In genomic region chr14:26637025-26637850, GRCm38 (mm10) we compare ENCODE assay signal across 8 mouse cellular contexts. TPM values are rescaled to one million over a fixed set of nuclear protein-coding genes. Genes with fewer than 3 reads are reported as not detected.
DNase-seq lines count a peak whose midpoint lies in the region; ATAC-seq and TF ChIP-seq lines count a peak whose summit lies in the region.

No protein-coding gene starts in this region.

- H3K9ac ChIP-seq in forebrain, postnatal 0 days = peak overlapping the region; percentile 93
- peak overlapping the region; percentile 94 for H3K9ac ChIP-seq in hindbrain, embryonic 12.5 days
- peak overlapping the region; percentile 61 for H3K9ac ChIP-seq in midbrain, embryonic 12.5 days (replicated peaks)

- peak overlapping the region; percentile 67 for H3K4me3 ChIP-seq in brown adipose tissue, adult 24 weeks (ENCODE audit: insufficient read depth, low read depth, low read length)
- peak overlapping the region; percentile 87 for H3K4me3 ChIP-seq in forebrain, postnatal 0 days (ENCODE audit: low read depth, low read length)
- peak overlapping the region; percentile 87 for H3K4me3 ChIP-seq in hindbrain, embryonic 12.5 days
- H3K4me3 ChIP-seq in midbrain, embryonic 12.5 days = peak overlapping the region; percentile 94

- H3K27me3 ChIP-seq in forebrain, postnatal 0 days (ENCODE audit: insufficient read depth, low read length) = no peaks in the 10 kb centered on the region
- no peaks in the 10 kb centered on the region for H3K27me3 ChIP-seq in hindbrain, embryonic 12.5 days
- no peaks in the 10 kb centered on the region for H3K27me3 ChIP-seq in midbrain, embryonic 12.5 days

- DNase-seq in ovary, postnatal 14 days (ENCODE audit: low spot score) = peak; percentile 26
- DNase-seq in ovary, postnatal 36 days (ENCODE audit: low spot score) = no peak
- no peak for DNase-seq in forebrain, postnatal 0 days
- peak; percentile 15 to 42 for DNase-seq in layer of hippocampus, postnatal 14 days (ENCODE audit: low spot score in 2 of 2)
- no peak for DNase-seq in T-cell, adult 2 months (ENCODE audit: low spot score)

- WGBS in forebrain, postnatal 0 days = 29% methylated on average over 17 of the region's 17 CpGs
- WGBS in hindbrain, embryonic 12.5 days = 32% methylated on average over 17 of the region's 17 CpGs
- WGBS in midbrain, embryonic 12.5 days = 33% methylated on average over 17 of the region's 17 CpGs

- TF ChIP-seq CTCF in forebrain, postnatal 0 days (IDR thresholded peaks at IDR 0.05; ENCODE audit: low read depth) = no peak

- peak; percentile 20 for ATAC-seq in forebrain, postnatal 0 days
- ATAC-seq in hindbrain, embryonic 12.5 days (ENCODE audit: low FRiP score) = peak; percentile 35
- ATAC-seq in midbrain, embryonic 12.5 days (ENCODE audit: low FRiP score, low read depth) = peak; percentile 24; the same call in 1 of the 2 replicates

- H3K4me1 ChIP-seq in brown adipose tissue, adult 24 weeks (ENCODE audit: control insufficient read depth, insufficient read depth, insufficient read length, low read length) = no peaks in the 10 kb centered on the region
- peaks cover 15% of the 10 kb centered on the region for H3K4me1 ChIP-seq in forebrain, postnatal 0 days (ENCODE audit: insufficient read depth)
- H3K4me1 ChIP-seq in hindbrain, embryonic 12.5 days = peaks cover 18% of the 10 kb centered on the region
- H3K4me1 ChIP-seq in midbrain, embryonic 12.5 days = peaks cover 20% of the 10 kb centered on the region

- H3K27ac ChIP-seq in brown adipose tissue, adult 24 weeks (replicated peaks; ENCODE audit: low read depth, low read length) = peak overlapping the region; percentile 96
- peak overlapping the region; percentile 96 for H3K27ac ChIP-seq in forebrain, postnatal 0 days (ENCODE audit: low read depth, low read length)
- H3K27ac ChIP-seq in hindbrain, embryonic 12.5 days = peak overlapping the region; percentile 95
- peak overlapping the region; percentile 95 for H3K27ac ChIP-seq in midbrain, embryonic 12.5 days (replicated peaks)

- H3K9me3 ChIP-seq in forebrain, postnatal 0 days (ENCODE audit: low read length) = no peaks in the 10 kb centered on the region
- H3K9me3 ChIP-seq in hindbrain, embryonic 12.5 days (replicated peaks) = no peaks in the 10 kb centered on the region
- H3K9me3 ChIP-seq in midbrain, embryonic 12.5 days = no peaks in the 10 kb centered on the region

- H3K36me3 ChIP-seq in forebrain, postnatal 0 days (ENCODE audit: insufficient read depth) = no peaks in the 10 kb centered on the region; the same call in 1 of the 2 replicates
- peaks cover 5% of the 10 kb centered on the region; the same call in 1 of the 2 replicates for H3K36me3 ChIP-seq in hindbrain, embryonic 12.5 days
- peaks cover 4% of the 10 kb centered on the region for H3K36me3 ChIP-seq in midbrain, embryonic 12.5 days

- peak overlapping the region; percentile 51 for H3K4me2 ChIP-seq in forebrain, postnatal 0 days (ENCODE audit: low read depth)
- H3K4me2 ChIP-seq in hindbrain, embryonic 12.5 days (replicated peaks) = peak overlapping the region; percentile 76
- H3K4me2 ChIP-seq in midbrain, embryonic 12.5 days (replicated peaks) = peak overlapping the region; percentile 89

RNA-seq across cellular contexts. Expression of gene Arf4, which starts 0.6 kb away (rescaled TPM):
- polyA plus RNA-seq in brown adipose tissue, adult 24 weeks (2012; ENCODE audit: insufficient read depth, insufficient read length, missing spikeins) = 194 and 203 TPM in 2 replicates
- 176 and 182 TPM in 2 replicates for total RNA-seq in forebrain, postnatal 0 days (2014; rRNA removed)
- polyA plus RNA-seq in forebrain, postnatal 0 days (2015; fragmentation: Nextera tagmentation; extraction: Ambion mirVana) = 521 and 540 TPM in 2 replicates
- polyA plus RNA-seq in hindbrain, embryonic 12.5 days (2016; fragmentation: Nextera tagmentation; extraction: Ambion mirVana) = 556 and 628 TPM in 2 replicates
- 100 to 1,000 TPM; 145 to 150 TPM for total RNA-seq in layer of hippocampus, postnatal 14 days (2021)
- polyA plus RNA-seq in midbrain, embryonic 12.5 days (2016; fragmentation: Nextera tagmentation; extraction: Ambion mirVana) = 531 and 542 TPM in 2 replicates

RNA-seq across cellular contexts. Expression of gene Pde12, which starts 32.4 kb away (rescaled TPM):
- polyA plus RNA-seq in brown adipose tissue, adult 24 weeks (2012; ENCODE audit: insufficient read depth, insufficient read length, missing spikeins) = 4.6 and 5.6 TPM in 2 replicates
- 15.7 and 21.1 TPM in 2 replicates for total RNA-seq in forebrain, postnatal 0 days (2014; rRNA removed)
- polyA plus RNA-seq in forebrain, postnatal 0 days (2015; fragmentation: Nextera tagmentation; extraction: Ambion mirVana) = 10.7 and 10.9 TPM in 2 replicates
- polyA plus RNA-seq in hindbrain, embryonic 12.5 days (2016; fragmentation: Nextera tagmentation; extraction: Ambion mirVana) = 12.3 and 12.4 TPM in 2 replicates
- total RNA-seq in layer of hippocampus, postnatal 14 days (2021) = 1 to 10 TPM; 7.8 to 8.7 TPM
- polyA plus RNA-seq in midbrain, embryonic 12.5 days (2016; fragmentation: Nextera tagmentation; extraction: Ambion mirVana) = 12.1 and 12.9 TPM in 2 replicates

RNA-seq across cellular contexts. Expression of gene Dnah12, which starts 55.8 kb away (rescaled TPM):
- 0.08 TPM in 1 of 2 replicates, not detected in the other for polyA plus RNA-seq in brown adipose tissue, adult 24 weeks (2012; ENCODE audit: insufficient read depth, insufficient read length, missing spikeins)
- 0.38 and 0.67 TPM in 2 replicates for total RNA-seq in forebrain, postnatal 0 days (2014; rRNA removed)
- 0.06 and 0.19 TPM in 2 replicates for polyA plus RNA-seq in forebrain, postnatal 0 days (2015; fragmentation: Nextera tagmentation; extraction: Ambion mirVana)
- polyA plus RNA-seq in hindbrain, embryonic 12.5 days (2016; fragmentation: Nextera tagmentation; extraction: Ambion mirVana) = 0.08 and 0.26 TPM in 2 replicates
- 1 to 10 TPM in 1 of 2 experiments, under 1 TPM in 1; 0.62 to 1.0 TPM for total RNA-seq in layer of hippocampus, postnatal 14 days (2021)
- not detected in 2 replicates for polyA plus RNA-seq in midbrain, embryonic 12.5 days (2016; fragmentation: Nextera tagmentation; extraction: Ambion mirVana)

Comparison
In these comparisons a context has a peak if more than half of its experiments do, and no peak if none do; other contexts are left out.
1. DNase-seq: peak in ovary, postnatal 14 days (single experiment) and layer of hippocampus, postnatal 14 days (2 of 2); none in ovary, postnatal 36 days (single experiment), forebrain, postnatal 0 days (single experiment) and T-cell, adult 2 months (single experiment).
2. Peak in every context shown above with its lines, with median percentiles within 50 percentile points of each other: H3K27ac ChIP-seq, H3K4me3 ChIP-seq, ATAC-seq, H3K4me2 ChIP-seq and H3K9ac ChIP-seq.